Mouse (Mus musculus) forebrain, postnatal 0 days (tissue): Measurements from ENCODE around the gene Cdc42bpb. TPM values are rescaled to one million over a fixed set of nuclear protein-coding genes. Genes with fewer than 3 reads are reported as not detected.

Experiments used
- ATAC-seq: fragments of 200-750 bp; cut with Nextera tagmentation; 2 replicates; pipeline ENCODE4 v1.8.0; 2017; ENCODE audit warnings: mild to moderate bottlenecking, moderate library complexity
- DNase-seq: peaks from one replicate; pipeline ENCODE4 v3.0.0-alpha.2; 2015
- H3K27ac ChIP-seq: fragments of 300-500 bp; sonication (generic); 2 replicates; pipeline ENCODE4 v1.5.1; 2014; ENCODE audit warnings: low read depth, mild to moderate bottlenecking, antibody characterized with exemption, low read length, moderate library complexity, mixed read lengths
- H3K27me3 ChIP-seq: fragments of 300-500 bp; sonication (generic); 2 replicates; pipeline ENCODE4 v1.6.1; 2014; ENCODE audit warnings: mild to moderate bottlenecking, low read length, mixed read lengths; ENCODE audit not compliant: insufficient read depth
- H3K36me3 ChIP-seq: fragments of 300-500 bp; sonication (generic); 2 replicates; pipeline ENCODE4 v1.6.1; 2014; ENCODE audit warnings: mild to moderate bottlenecking, moderate library complexity; ENCODE audit not compliant: insufficient read depth
- H3K4me1 ChIP-seq: fragments of 300-500 bp; sonication (generic); 2 replicates; pipeline ENCODE4 v1.6.1; 2014; ENCODE audit warnings: antibody characterized with exemption; ENCODE audit not compliant: insufficient read depth
- H3K4me2 ChIP-seq: fragments of 300-500 bp; sonication (generic); 2 replicates; pipeline ENCODE4 v1.6.1; 2014; ENCODE audit warnings: low read depth, mild to moderate bottlenecking, moderate library complexity
- H3K4me3 ChIP-seq: fragments of 300-500 bp; sonication (generic); 2 replicates; pipeline ENCODE4 v1.5.1; 2014; ENCODE audit warnings: low read depth, low read length, mixed read lengths
- H3K9ac ChIP-seq: fragments of 300-500 bp; sonication (generic); 2 replicates; pipeline ENCODE4 v1.6.1; 2014; ENCODE audit warnings: mild to moderate bottlenecking
- H3K9me3 ChIP-seq: fragments of 300-500 bp; sonication (generic); 2 replicates; pipeline ENCODE4 v1.6.1; 2016; ENCODE audit warnings: low read length
- CTCF ChIP-seq: sonication (generic); IDR thresholded peaks from 2 replicates; pipeline ENCODE4 v1.5.1; 2016; ENCODE audit warnings: antibody characterized with exemption, control low read depth, low read depth
- WGBS: fragments of 180-500 bp; shearing (Covaris S2); extraction: QIAGEN DNeasy Blood & Tissue Kit; methylation state at CpG from one replicate; pipeline ENCODE4 v1.1.7; 2014; 5-methylcytosine and 5-hydroxymethylcytosine counted together
- polyA plus RNA-seq: library from polyadenylated mRNA; unstranded; fragments of >200 nt; fragmentation: Nextera tagmentation; extraction: Ambion mirVana; gene quantifications from 2 replicates; pipeline ENCODE4 v1.2.1, GENCODE M21; 2015
- total RNA-seq: library from RNA; depleted of rRNA; stranded (reverse); fragments of >200 nt; gene quantifications from 2 replicates; pipeline ENCODE4 v1.2.3, GENCODE M21; 2014

The Cdc42bpb gene
- total and polyA plus RNA-seq, 2 experiments from 2014 or later, result 31.1 to 139 TPM

- H3K27ac ChIP-seq, result no peak overlapping the region
- no peak for ATAC-seq
- WGBS, result 78% methylated on average over 16 of the region's 16 CpGs
Observed at GRCm38 (mm10) chr12:111360671-111361070, 16.8 kb downstream of the Cdc42bpb start.

GRCm38 (mm10) chr12:111356216-111356615, 21.3 kb downstream of the Cdc42bpb start:
- no peak for TF ChIP-seq CTCF
- 82% methylated on average over 8 of the region's 8 CpGs for WGBS
- no peak overlapping the region for H3K27ac ChIP-seq
- no peak overlapping the region for H3K4me3 ChIP-seq
- DNase-seq (no peak), ATAC-seq (no peak)
- H3K4me1 ChIP-seq, result no peaks in the 10 kb centered on the region
- no peaks in the 10 kb centered on the region for H3K9me3 ChIP-seq
- no peak overlapping the region for H3K9ac ChIP-seq
- H3K4me2 ChIP-seq, result no peak overlapping the region
- H3K36me3 ChIP-seq, result peaks cover 4% of the 10 kb centered on the region; the same call in 1 of the 2 replicates
- no peaks in the 10 kb centered on the region for H3K27me3 ChIP-seq

More at GRCm38 (mm10) chr12:111360671-111361070, 16.8 kb downstream of the Cdc42bpb start:
- DNase-seq, result no peak
- H3K4me3 ChIP-seq, result no peak overlapping the region
- no peaks in the 10 kb centered on the region for H3K4me1 ChIP-seq
- H3K36me3 ChIP-seq, result no peaks in the 10 kb centered on the region
- no peak for TF ChIP-seq CTCF
- no peaks in the 10 kb centered on the region for H3K27me3 ChIP-seq
- no peaks in the 10 kb centered on the region for H3K9me3 ChIP-seq
- H3K9ac ChIP-seq, result no peak overlapping the region
- no peak overlapping the region for H3K4me2 ChIP-seq

GRCm38 (mm10) chr12:111354142-111354541, 23.4 kb downstream of the Cdc42bpb start:
- Histone ChIP-seq H3K4me1 (no peaks in the 10 kb centered on the region), H3K4me2 (no peak overlapping the region), H3K9me3 (no peaks in the 10 kb centered on the region), H3K4me3 (no peak overlapping the region), H3K9ac (no peak overlapping the region), H3K27me3 (no peaks in the 10 kb centered on the region), H3K27ac (no peak overlapping the region), H3K36me3 (peaks cover 4% of the 10 kb centered on the region; the same call in 1 of the 2 replicates)
- ATAC-seq (no peak), DNase-seq (no peak)
- WGBS, result 76% methylated on average over 5 of the region's 5 CpGs
- TF ChIP-seq CTCF, result no peak

- ATAC-seq (peak; percentile 56), DNase-seq (no peak)
- WGBS, result 41% methylated on average over 15 of the region's 15 CpGs
- TF ChIP-seq CTCF, result no peak
- H3K27me3 ChIP-seq, result no peaks in the 10 kb centered on the region
- no peak overlapping the region for H3K9ac ChIP-seq
- H3K4me3 ChIP-seq, result no peak overlapping the region
- 0 out of 2 replicates have a peak overlapping the region, but pooled peaks have one; percentile 29 for H3K27ac ChIP-seq
- no peak overlapping the region for H3K4me2 ChIP-seq
- H3K9me3 ChIP-seq, result no peaks in the 10 kb centered on the region
- no peaks in the 10 kb centered on the region for H3K4me1 ChIP-seq
- peaks cover 4% of the 10 kb centered on the region; the same call in 1 of the 2 replicates for H3K36me3 ChIP-seq
Observed at GRCm38 (mm10) chr12:111353439-111353915, 24.0 kb downstream of the Cdc42bpb start.

- no peak overlapping the region for H3K9ac ChIP-seq
- 89% methylated on average over 11 of the region's 11 CpGs for WGBS
- ATAC-seq (no peak), DNase-seq (no peak)
- H3K4me2 ChIP-seq, result no peak overlapping the region
- no peaks in the 10 kb centered on the region for H3K4me1 ChIP-seq
- TF ChIP-seq CTCF, result no peak
- 0 out of 2 replicates have a peak overlapping the region, but pooled peaks have one; percentile 29 for H3K27ac ChIP-seq
- no peaks in the 10 kb centered on the region for H3K27me3 ChIP-seq
- H3K36me3 ChIP-seq, result peaks cover 4% of the 10 kb centered on the region; the same call in 1 of the 2 replicates
- no peaks in the 10 kb centered on the region for H3K9me3 ChIP-seq
- no peak overlapping the region for H3K4me3 ChIP-seq
Observed at GRCm38 (mm10) chr12:111353008-111353407, 24.5 kb downstream of the Cdc42bpb start.

GRCm38 (mm10) chr12:111352520-111352919, 25.0 kb downstream of the Cdc42bpb start:
- no peak overlapping the region for H3K27ac ChIP-seq
- H3K4me1 ChIP-seq, result no peaks in the 10 kb centered on the region
- H3K9ac ChIP-seq, result no peak overlapping the region
- H3K4me3 ChIP-seq, result no peak overlapping the region
- no peak for DNase-seq
- WGBS, result 82% methylated on average over 10 of the region's 10 CpGs
- H3K36me3 ChIP-seq, result peaks cover 4% of the 10 kb centered on the region; the same call in 1 of the 2 replicates
- no peaks in the 10 kb centered on the region for H3K27me3 ChIP-seq
- H3K9me3 ChIP-seq, result no peaks in the 10 kb centered on the region
- no peak for ATAC-seq
- TF ChIP-seq CTCF, result no peak
- H3K4me2 ChIP-seq, result no peak overlapping the region

- Histone ChIP-seq H3K4me2 (no peak overlapping the region), H3K9ac (no peak overlapping the region), H3K36me3 (peaks cover 4% of the 10 kb centered on the region; the same call in 1 of the 2 replicates), H3K4me1 (no peaks in the 10 kb centered on the region), H3K9me3 (no peaks in the 10 kb centered on the region), H3K4me3 (no peak overlapping the region), H3K27ac (no peak overlapping the region), H3K27me3 (no peaks in the 10 kb centered on the region)
- no peak for ATAC-seq
- no peak for DNase-seq
- WGBS, result 92% methylated on average over 14 of the region's 15 CpGs
- no peak for TF ChIP-seq CTCF
Observed at GRCm38 (mm10) chr12:111349540-111350231, 27.8 kb downstream of the Cdc42bpb start.
